Comparison of ENCODE assay signal across 11 mouse cellular contexts in genomic region chr4:55141923-55142732, GRCm38 (mm10).
A peak's percentile ranks its signal among the peaks of the same experiment; 100 is the strongest.
DNase-seq lines count a peak whose midpoint lies in the region; ATAC-seq lines count a peak whose summit lies in the region.
"Had no signal": no experiment of that assay in that cellular context is flagged by ENCODE, and none has a peak within 500 bp of the region (broad histone marks: within the 10 kb centered on the region; RNA-seq: fewer than 3 reads in every experiment).

No protein-coding gene starts in this region.

- H3K27ac ChIP-seq in liver, embryonic 16.5 days (ENCODE audit: low read length) = no peak overlapping the region
- H3K27ac ChIP-seq in liver, embryonic 12.5 days = no peak overlapping the region
- H3K27ac ChIP-seq in heart, embryonic 16.5 days (ENCODE audit: low read length) = peak overlapping the region; percentile 28
- H3K27ac ChIP-seq in hindbrain, embryonic 14.5 days = no peak overlapping the region
- H3K27ac ChIP-seq: hindbrain, embryonic 12.5 days had no signal

- WGBS in liver, embryonic 16.5 days (ENCODE audit: insufficient replicate concordance) = 42% methylated on average over 8 of the region's 8 CpGs
- WGBS in liver, embryonic 12.5 days (ENCODE audit: insufficient replicate concordance) = 51% methylated on average over 8 of the region's 8 CpGs
- WGBS in heart, embryonic 16.5 days = 52% methylated on average over 8 of the region's 8 CpGs
- 76% methylated on average over 8 of the region's 8 CpGs for WGBS in hindbrain, embryonic 14.5 days

- peak; percentile 51; the same call in 1 of the 2 replicates for ATAC-seq in liver, embryonic 16.5 days (ENCODE audit: low read depth)
- no peak for ATAC-seq in liver, embryonic 12.5 days
- ATAC-seq in heart, embryonic 16.5 days (replicated peaks; ENCODE audit: extremely low read depth, insufficient read depth, low FRiP score) = peak; percentile 75
- no peak for ATAC-seq in hindbrain, embryonic 14.5 days (ENCODE audit: low FRiP score)

- H3K4me2 ChIP-seq in liver, embryonic 16.5 days (ENCODE audit: low read depth, low read length) = no peak overlapping the region
- H3K4me2 ChIP-seq in liver, embryonic 12.5 days = no peak overlapping the region
- no peak overlapping the region for H3K4me2 ChIP-seq in heart, embryonic 16.5 days (ENCODE audit: low read depth, low read length)
- H3K4me2 ChIP-seq in hindbrain, embryonic 14.5 days (replicated peaks) = no peak overlapping the region
- H3K4me2 ChIP-seq: hindbrain, embryonic 12.5 days; midbrain, embryonic 11.5 days had no signal

- H3K4me1 ChIP-seq in liver, embryonic 16.5 days (ENCODE audit: control insufficient read depth, low read depth, low read length) = no peaks in the 10 kb centered on the region
- peaks cover 7% of the 10 kb centered on the region; the same call in 1 of the 2 replicates for H3K4me1 ChIP-seq in liver, embryonic 12.5 days
- peaks cover 8% of the 10 kb centered on the region; the same call in 1 of the 2 replicates for H3K4me1 ChIP-seq in heart, embryonic 16.5 days (ENCODE audit: control insufficient read depth, insufficient read depth, low read length)
- H3K4me1 ChIP-seq in hindbrain, embryonic 14.5 days (replicated peaks; ENCODE audit: control insufficient read depth, insufficient read depth, low read length) = no peaks in the 10 kb centered on the region

- H3K27me3 ChIP-seq in liver, embryonic 16.5 days (ENCODE audit: control insufficient read depth, insufficient read depth, low read depth, low read length) = no peaks in the 10 kb centered on the region
- no peaks in the 10 kb centered on the region for H3K27me3 ChIP-seq in liver, embryonic 12.5 days (replicated peaks)
- H3K27me3 ChIP-seq in heart, embryonic 16.5 days (ENCODE audit: control insufficient read depth, insufficient read depth, low read length) = no peaks in the 10 kb centered on the region
- H3K27me3 ChIP-seq in hindbrain, embryonic 14.5 days (ENCODE audit: control insufficient read depth, insufficient read depth, low read length) = no peaks in the 10 kb centered on the region
- H3K27me3 ChIP-seq: hindbrain, embryonic 12.5 days had no signal

- H3K9ac ChIP-seq in liver, embryonic 16.5 days (ENCODE audit: low read depth, low read length) = no peak overlapping the region
- no peak overlapping the region for H3K9ac ChIP-seq in liver, embryonic 12.5 days
- H3K9ac ChIP-seq in heart, embryonic 16.5 days (ENCODE audit: low read length) = no peak overlapping the region
- H3K9ac ChIP-seq in hindbrain, embryonic 14.5 days = no peak overlapping the region
- H3K9ac ChIP-seq: hindbrain, embryonic 12.5 days had no signal

- no peak overlapping the region for H3K4me3 ChIP-seq in liver, embryonic 16.5 days (ENCODE audit: low read depth, low read length)
- H3K4me3 ChIP-seq in liver, embryonic 12.5 days = no peak overlapping the region
- H3K4me3 ChIP-seq in heart, embryonic 16.5 days (ENCODE audit: low read length) = no peak overlapping the region
- no peak overlapping the region for H3K4me3 ChIP-seq in hindbrain, embryonic 14.5 days (replicated peaks; ENCODE audit: low read length)
- H3K4me3 ChIP-seq: hindbrain, embryonic 12.5 days had no signal

- peak; percentile 70 for DNase-seq in MN1 (ENCODE audit: low spot score)
- peak; percentile 44 for DNase-seq in adrenal gland, postnatal 14 days
- no peak for DNase-seq in layer of hippocampus, postnatal 36 days
- no peak for DNase-seq in hindbrain, embryonic 14.5 days (ENCODE audit: low spot score)
- no peak for DNase-seq in gastrocnemius, adult 8-10 months (ENCODE audit: low spot score in 2 of 2)
- DNase-seq: cerebellum, adult 18-20 months had no signal

- no peaks in the 10 kb centered on the region for H3K36me3 ChIP-seq in liver, embryonic 16.5 days (ENCODE audit: control insufficient read depth, insufficient read depth)
- H3K36me3 ChIP-seq in liver, embryonic 12.5 days = no peaks in the 10 kb centered on the region
- no peaks in the 10 kb centered on the region for H3K36me3 ChIP-seq in heart, embryonic 16.5 days (ENCODE audit: control insufficient read depth, insufficient read depth)
- no peaks in the 10 kb centered on the region for H3K36me3 ChIP-seq in hindbrain, embryonic 14.5 days (replicated peaks; ENCODE audit: control insufficient read depth, insufficient read depth)
- H3K36me3 ChIP-seq: hindbrain, embryonic 12.5 days had no signal

- no peaks in the 10 kb centered on the region for H3K9me3 ChIP-seq in liver, embryonic 16.5 days (replicated peaks; ENCODE audit: control insufficient read depth, low read length)
- no peaks in the 10 kb centered on the region for H3K9me3 ChIP-seq in liver, embryonic 12.5 days (replicated peaks)
- no peaks in the 10 kb centered on the region for H3K9me3 ChIP-seq in heart, embryonic 16.5 days (replicated peaks; ENCODE audit: control insufficient read depth, low read length)
- H3K9me3 ChIP-seq in hindbrain, embryonic 14.5 days (ENCODE audit: control insufficient read depth, low read length) = no peaks in the 10 kb centered on the region
- H3K9me3 ChIP-seq: hindbrain, embryonic 12.5 days had no signal

Comparison
In these comparisons a context has a peak if more than half of its experiments do, and no peak if none do; other contexts are left out.
1. ATAC-seq: peak in liver, embryonic 16.5 days (single experiment) and heart, embryonic 16.5 days (single experiment); none in liver, embryonic 12.5 days (single experiment) and hindbrain, embryonic 14.5 days (single experiment).
2. DNase-seq: peak in MN1 (single experiment) and adrenal gland, postnatal 14 days (single experiment); none in layer of hippocampus, postnatal 36 days (0 of 2), hindbrain, embryonic 14.5 days (single experiment) and gastrocnemius, adult 8-10 months (0 of 2).